Mouse (Mus musculus) spleen, postnatal 10 days (tissue): Measurements from ENCODE around the gene Metap1.

Experiments
- DNase-seq, 2 experiments: peaks; one replicate each; pipeline ENCODE4 v3.0.0; 2021 to 2022; ENCODE audit warnings: low spot score in 2 of 2

Gene Metap1

GRCm38 (mm10) chr3:138489327-138490033 lies at the start of gene Metap1:
Metap1 (minus strand) TSS chr3:138489515.
- DNase-seq: peak; percentile 98 to 99

- no peak for DNase-seq
Observed at GRCm38 (mm10) chr3:138536031-138536430, 46.7 kb upstream of the Metap1 start.

- no peak for DNase-seq
Observed at GRCm38 (mm10) chr3:138532764-138533163, 43.4 kb upstream of the Metap1 start.

GRCm38 (mm10) chr3:138531479-138532181 lies 42.3 kb upstream of the Metap1 start:
- no peak for DNase-seq

- no peak for DNase-seq
Observed at GRCm38 (mm10) chr3:138530578-138531478, 41.5 kb upstream of the Metap1 start.

GRCm38 (mm10) chr3:138528265-138528664 lies 39.0 kb upstream of the Metap1 start:
- no peak for DNase-seq

GRCm38 (mm10) chr3:138527667-138528231 lies 38.4 kb upstream of the Metap1 start:
- DNase-seq: peak; percentile 67 to 75

- peak; percentile 91 to 98 for DNase-seq
Observed at GRCm38 (mm10) chr3:138526916-138527666, 37.8 kb upstream of the Metap1 start.

- peak; percentile 52 for DNase-seq
Observed at GRCm38 (mm10) chr3:138526073-138526915, 37.0 kb upstream of the Metap1 start, which contains the start of gene Eif4e. Eif4e (plus strand) TSS chr3:138526179.

GRCm38 (mm10) chr3:138525494-138525893 lies 36.2 kb upstream of the Metap1 start:
- DNase-seq: no peak

- no peak for DNase-seq
Observed at GRCm38 (mm10) chr3:138523956-138524355, 34.6 kb upstream of the Metap1 start.

- DNase-seq: no peak
Observed at GRCm38 (mm10) chr3:138519218-138519617, 29.9 kb upstream of the Metap1 start.

- peak in 1 of 2 experiments; percentile 65 for DNase-seq
Observed at GRCm38 (mm10) chr3:138517881-138518280, 28.6 kb upstream of the Metap1 start.

GRCm38 (mm10) chr3:138515656-138516370 lies 26.5 kb upstream of the Metap1 start:
- DNase-seq: no peak

GRCm38 (mm10) chr3:138514749-138515148 lies 25.4 kb upstream of the Metap1 start:
- DNase-seq: no peak

- no peak for DNase-seq
Observed at GRCm38 (mm10) chr3:138513243-138513642, 23.9 kb upstream of the Metap1 start.

GRCm38 (mm10) chr3:138510471-138510870 lies 21.2 kb upstream of the Metap1 start:
- DNase-seq: no peak

GRCm38 (mm10) chr3:138509581-138509980 lies 20.3 kb upstream of the Metap1 start:
- no peak for DNase-seq

- no peak for DNase-seq
Observed at GRCm38 (mm10) chr3:138506749-138507148, 17.4 kb upstream of the Metap1 start.
